Mouse (Mus musculus): ENCODE results near the gene Ubqln2.

DNA sequence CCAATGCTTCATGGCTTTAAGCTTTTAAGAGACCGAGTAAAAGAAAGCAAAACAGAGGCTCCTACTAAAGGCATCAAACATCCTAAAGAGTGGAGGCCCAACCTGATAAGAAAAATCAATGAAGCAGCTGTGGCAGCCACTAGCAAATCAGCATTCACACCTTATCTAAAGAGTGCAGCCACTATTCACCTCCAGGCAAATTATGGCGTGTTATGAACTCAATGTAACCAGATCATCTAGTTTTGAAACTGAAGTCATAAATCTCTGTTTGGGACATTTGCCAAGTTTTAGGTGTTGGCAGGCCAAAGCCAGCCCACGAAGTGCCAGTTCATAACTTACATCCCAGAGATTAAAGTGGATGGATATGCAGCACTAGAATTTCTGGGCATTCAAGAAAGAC, 5.7 kb upstream of the Ubqln2 start:
- TF ChIP-seq CTCF (IDR thresholded peaks at IDR 0.05; ENCODE audit: control insufficient read depth, insufficient read depth, insufficient read length) (no peak), MAX (IDR thresholded peaks at IDR 0.05) (no peak), USF1 (IDR thresholded peaks at IDR 0.05; ENCODE audit: low read depth) (no peak), MYOD1 (IDR thresholded peaks at IDR 0.05; ENCODE audit: control insufficient read depth, insufficient read length, low read depth) (no peak), CEBPB (IDR thresholded peaks at IDR 0.05; ENCODE audit: low read depth) (no peak)
